Comparison of ENCODE assay signal across 10 mouse cellular contexts in genomic region chr6:136887854-136888253, GRCm38 (mm10). TPM values are rescaled to one million over a fixed set of nuclear protein-coding genes. Genes with fewer than 3 reads are reported as not detected.
DNase-seq lines count a peak whose midpoint lies in the region; ATAC-seq and TF ChIP-seq lines count a peak whose summit lies in the region.
"Had no signal": no experiment of that assay in that cellular context is flagged by ENCODE, and none has a peak within 500 bp of the region (broad histone marks: within the 10 kb centered on the region; RNA-seq: fewer than 3 reads in every experiment).

No protein-coding gene starts in this region.

- TF ChIP-seq CTCF in lung, embryonic 14.5 days (IDR thresholded peaks at IDR 0.05; ENCODE audit: low read depth), result no peak

- H3K4me2 ChIP-seq in lung, embryonic 14.5 days, result no peak overlapping the region
- H3K4me2 ChIP-seq: embryonic facial prominence, embryonic 15.5 days had no signal

- intact Hi-C loops in heart, postnatal 10 days (cut with DNase I), result no loop called here
- intact Hi-C loops in left cerebral cortex, postnatal 14 days (cut with DNase I), result no loop called here

- peak overlapping the region; percentile 68 for H3K27ac ChIP-seq in lung, embryonic 14.5 days (ENCODE audit: low read depth)
- H3K27ac ChIP-seq in forebrain, embryonic 10.5 days, result no peak overlapping the region
- H3K27ac ChIP-seq: embryonic facial prominence, embryonic 15.5 days had no signal

- H3K4me3 ChIP-seq in lung, embryonic 14.5 days (ENCODE audit: low read depth, low read length), result no peak overlapping the region
- no peak overlapping the region for H3K4me3 ChIP-seq in forebrain, embryonic 10.5 days
- H3K4me3 ChIP-seq: embryonic facial prominence, embryonic 15.5 days had no signal

- 35% methylated on average over 9 of the region's 9 CpGs for WGBS in lung, embryonic 14.5 days
- WGBS in forebrain, embryonic 10.5 days, result 87% methylated on average over 9 of the region's 9 CpGs

- H3K9ac ChIP-seq in lung, embryonic 14.5 days, result no peak overlapping the region
- H3K9ac ChIP-seq: embryonic facial prominence, embryonic 15.5 days had no signal

- no peaks in the 10 kb centered on the region for H3K36me3 ChIP-seq in lung, embryonic 14.5 days (ENCODE audit: insufficient read depth)
- H3K36me3 ChIP-seq in forebrain, embryonic 10.5 days (replicated peaks), result no peaks in the 10 kb centered on the region
- H3K36me3 ChIP-seq: embryonic facial prominence, embryonic 15.5 days had no signal

- ATAC-seq in lung, embryonic 14.5 days (ENCODE audit: insufficient read depth), result peak; percentile 87
- ATAC-seq in erythroid progenitor cell, adult 5-6 weeks (replicated peaks; ENCODE audit: low FRiP score, poor library complexity, severe bottlenecking), result no peak
- ATAC-seq in megakaryocyte progenitor cell, adult 5-6 weeks (replicated peaks; ENCODE audit: poor library complexity), result no peak

- peak; percentile 23 for DNase-seq in urinary bladder, postnatal 25 days (ENCODE audit: low spot score)
- no peak for DNase-seq in urinary bladder, adult 2 months (ENCODE audit: low spot score)
- DNase-seq in heart, postnatal 10 days, result peak; percentile 85 to 89
- DNase-seq in lung, embryonic 14.5 days, result peak; percentile 84
- DNase-seq in forebrain, embryonic 10.5 days (ENCODE audit: extremely low spot score, low spot score), result no peak
- no peak for DNase-seq in left cerebral cortex, postnatal 14 days (ENCODE audit: low spot score in 2 of 2)

- H3K4me1 ChIP-seq in lung, embryonic 14.5 days (ENCODE audit: insufficient read depth), result no peaks in the 10 kb centered on the region
- no peaks in the 10 kb centered on the region for H3K4me1 ChIP-seq in forebrain, embryonic 10.5 days
- H3K4me1 ChIP-seq: embryonic facial prominence, embryonic 15.5 days had no signal

- H3K27me3 ChIP-seq in lung, embryonic 14.5 days (ENCODE audit: insufficient read depth, low read length), result no peaks in the 10 kb centered on the region
- H3K27me3 ChIP-seq in forebrain, embryonic 10.5 days (ENCODE audit: poor library complexity, severe bottlenecking), result no peaks in the 10 kb centered on the region
- H3K27me3 ChIP-seq: CH12.LX; embryonic facial prominence, embryonic 15.5 days had no signal

- H3K9me3 ChIP-seq in lung, embryonic 14.5 days (ENCODE audit: low read depth, low read length), result no peaks in the 10 kb centered on the region
- H3K9me3 ChIP-seq in forebrain, embryonic 10.5 days, result no peaks in the 10 kb centered on the region
- H3K9me3 ChIP-seq: embryonic facial prominence, embryonic 15.5 days had no signal

RNA-seq across cellular contexts. Expression of gene Mgp, which starts 12.2 kb away (rescaled TPM):
- polyA plus RNA-seq in urinary bladder, adult 2 months (2012; rRNA removed), result 4,728 and 4,770 TPM in 2 replicates
- 100 to 1,000 TPM; 312 to 380 TPM for total RNA-seq in heart, postnatal 10 days (2021)
- polyA plus RNA-seq in lung, embryonic 14.5 days (2014; fragmentation: Nextera tagmentation; extraction: Ambion mirVana), result 768 and 894 TPM in 2 replicates
- not detected in 2 replicates for total RNA-seq in erythroid progenitor cell, adult 5-6 weeks (2015; ENCODE audit: low replicate concordance)
- 1.4 TPM in 1 of 2 replicates, not detected in the other for total RNA-seq in erythroid progenitor cell, adult 5-6 weeks (2017; ENCODE audit: low replicate concordance)
- total RNA-seq in megakaryocyte progenitor cell, adult 5-6 weeks (2015), result not detected in 2 replicates
- not detected in 2 replicates for total RNA-seq in megakaryocyte progenitor cell, adult 5-6 weeks (2017)
- 0.50 and 0.91 TPM in 2 replicates for polyA plus RNA-seq in forebrain, embryonic 10.5 days (2016; fragmentation: Nextera tagmentation; extraction: Ambion mirVana)
- 10 to 100 TPM; 44.9 to 54.4 TPM for total RNA-seq in left cerebral cortex, postnatal 14 days (2021)
- total RNA-seq: CH12.LX had no signal

RNA-seq across cellular contexts. Expression of gene Art4, which starts 30.3 kb away (rescaled TPM):
- 11.8 and 14.6 TPM in 2 replicates for polyA plus RNA-seq in urinary bladder, adult 2 months (2012; rRNA removed)
- 10 to 100 TPM; 11.9 to 13.2 TPM for total RNA-seq in heart, postnatal 10 days (2021)
- 3.3 and 3.6 TPM in 2 replicates for polyA plus RNA-seq in lung, embryonic 14.5 days (2014; fragmentation: Nextera tagmentation; extraction: Ambion mirVana)
- total RNA-seq in erythroid progenitor cell, adult 5-6 weeks (2015; ENCODE audit: low replicate concordance), result 89.7 and 101 TPM in 2 replicates
- total RNA-seq in erythroid progenitor cell, adult 5-6 weeks (2017; ENCODE audit: low replicate concordance), result 123 and 147 TPM in 2 replicates
- 1.8 and 2.4 TPM in 2 replicates for total RNA-seq in megakaryocyte progenitor cell, adult 5-6 weeks (2015)
- 1.8 and 6.0 TPM in 2 replicates for total RNA-seq in megakaryocyte progenitor cell, adult 5-6 weeks (2017)
- 1.4 and 1.5 TPM in 2 replicates for polyA plus RNA-seq in forebrain, embryonic 10.5 days (2016; fragmentation: Nextera tagmentation; extraction: Ambion mirVana)
- total RNA-seq in left cerebral cortex, postnatal 14 days (2021), result under 1 TPM in 1 of 2 experiments, not detected in 1; 0.21 TPM

RNA-seq across cellular contexts. Expression of gene Erp27, which starts 34.1 kb away (rescaled TPM):
- 0.25 TPM in 2 replicates for polyA plus RNA-seq in urinary bladder, adult 2 months (2012; rRNA removed)
- total RNA-seq in heart, postnatal 10 days (2021), result not detected
- polyA plus RNA-seq in lung, embryonic 14.5 days (2014; fragmentation: Nextera tagmentation; extraction: Ambion mirVana), result 1.1 TPM in 2 replicates
- not detected in 2 replicates for total RNA-seq in erythroid progenitor cell, adult 5-6 weeks (2015; ENCODE audit: low replicate concordance)
- not detected in 2 replicates for total RNA-seq in erythroid progenitor cell, adult 5-6 weeks (2017; ENCODE audit: low replicate concordance)
- total RNA-seq in megakaryocyte progenitor cell, adult 5-6 weeks (2015), result 1.0 and 4.4 TPM in 2 replicates
- 0.25 and 0.91 TPM in 2 replicates for total RNA-seq in megakaryocyte progenitor cell, adult 5-6 weeks (2017)
- not detected in 2 replicates for polyA plus RNA-seq in forebrain, embryonic 10.5 days (2016; fragmentation: Nextera tagmentation; extraction: Ambion mirVana)
- total RNA-seq in left cerebral cortex, postnatal 14 days (2021), result under 1 TPM; 0.34 to 0.81 TPM

RNA-seq across cellular contexts. Expression of gene Pde6h, which starts 35.8 kb away (rescaled TPM):
- 0.72 and 1.1 TPM in 2 replicates for polyA plus RNA-seq in urinary bladder, adult 2 months (2012; rRNA removed)
- not detected for total RNA-seq in heart, postnatal 10 days (2021)
- not detected in 2 replicates for polyA plus RNA-seq in lung, embryonic 14.5 days (2014; fragmentation: Nextera tagmentation; extraction: Ambion mirVana)
- not detected in 2 replicates for total RNA-seq in erythroid progenitor cell, adult 5-6 weeks (2015; ENCODE audit: low replicate concordance)
- total RNA-seq in erythroid progenitor cell, adult 5-6 weeks (2017; ENCODE audit: low replicate concordance), result 0.51 TPM in 1 of 2 replicates, not detected in the other
- total RNA-seq in megakaryocyte progenitor cell, adult 5-6 weeks (2015), result 0.05 TPM in 1 of 2 replicates, not detected in the other
- total RNA-seq in megakaryocyte progenitor cell, adult 5-6 weeks (2017), result 0.03 and 0.08 TPM in 2 replicates
- not detected in 2 replicates for polyA plus RNA-seq in forebrain, embryonic 10.5 days (2016; fragmentation: Nextera tagmentation; extraction: Ambion mirVana)
- total RNA-seq in left cerebral cortex, postnatal 14 days (2021), result 1 to 10 TPM; 1.3 to 1.6 TPM
- polyA plus RNA-seq: embryonic facial prominence, embryonic 15.5 days had no signal

RNA-seq across cellular contexts. Expression of gene Smco3, which starts 52.6 kb away (rescaled TPM):
- polyA plus RNA-seq in urinary bladder, adult 2 months (2012; rRNA removed), result 0.13 and 0.14 TPM in 2 replicates
- total RNA-seq in heart, postnatal 10 days (2021), result under 1 TPM; 0.17 TPM
- 1.6 and 2.9 TPM in 2 replicates for polyA plus RNA-seq in lung, embryonic 14.5 days (2014; fragmentation: Nextera tagmentation; extraction: Ambion mirVana)
- not detected in 2 replicates for total RNA-seq in erythroid progenitor cell, adult 5-6 weeks (2015; ENCODE audit: low replicate concordance)
- total RNA-seq in erythroid progenitor cell, adult 5-6 weeks (2017; ENCODE audit: low replicate concordance), result not detected in 2 replicates
- total RNA-seq in megakaryocyte progenitor cell, adult 5-6 weeks (2015), result 0.07 TPM in 1 of 2 replicates, not detected in the other
- 0.33 and 1.2 TPM in 2 replicates for total RNA-seq in megakaryocyte progenitor cell, adult 5-6 weeks (2017)
- polyA plus RNA-seq in forebrain, embryonic 10.5 days (2016; fragmentation: Nextera tagmentation; extraction: Ambion mirVana), result not detected in 2 replicates
- 1 to 10 TPM; 2.1 to 4.2 TPM for total RNA-seq in left cerebral cortex, postnatal 14 days (2021)

Comparison
In these comparisons a context has a peak if more than half of its experiments do, and no peak if none do; other contexts are left out.
1. DNase-seq: peak in urinary bladder, postnatal 25 days (single experiment), heart, postnatal 10 days (2 of 2) and lung, embryonic 14.5 days (single experiment); none in urinary bladder, adult 2 months (single experiment), forebrain, embryonic 10.5 days (single experiment) and left cerebral cortex, postnatal 14 days (0 of 2).
2. RNA of gene Mgp, which starts 12.2 kb away (total RNA-seq): 312 to 380 TPM in heart, postnatal 10 days and 44.9 to 54.4 TPM in left cerebral cortex, postnatal 14 days; 1.4 TPM in erythroid progenitor cell, adult 5-6 weeks and not detected in megakaryocyte progenitor cell, adult 5-6 weeks; every median in the first group is over 10 times any median in the second.
3. RNA of gene Art4, which starts 30.3 kb away (total RNA-seq): 89.7 to 147 TPM in erythroid progenitor cell, adult 5-6 weeks; 11.9 to 13.2 TPM in heart, postnatal 10 days, 1.8 to 6.0 TPM in megakaryocyte progenitor cell, adult 5-6 weeks and 0.21 TPM in left cerebral cortex, postnatal 14 days; every median in the first group is over 4 times any median in the second.